Mouse (Mus musculus) cerebellum, adult 2 months (tissue): ENCODE measurements around the gene Cdh26.

Experiments
- CTCF ChIP-seq: fragments of 200-500 bp; IDR thresholded peaks from 2 replicates; pipeline ENCODE4 v1.5.1; 2011; ENCODE audit warnings: low read depth, mild to moderate bottlenecking, control low read depth, low read length, moderate library complexity, borderline replicate concordance; ENCODE audit not compliant: insufficient read depth
- POLR2A ChIP-seq: fragments of 200-500 bp; IDR thresholded peaks from 2 replicates; pipeline ENCODE4 v1.6.1; 2011; ENCODE audit warnings: low read length, control low read depth, borderline replicate concordance; ENCODE audit not compliant: insufficient read depth

GRCm38 (mm10) chr2:178450961-178451360 lies 20.6 kb downstream of the Cdh26 start:
- TF ChIP-seq POLR2A (no peak), CTCF (no peak)
